Mouse (Mus musculus) megakaryocyte, embryonic 14.5 days (primary cell): ENCODE measurements at regions not wholly inside any gene's neighbourhood (a gene's known extent, or its start where the extent isn't known, plus 50 kb on each side); places are given as distances from the start of the nearest gene placed in this dataset.

Experiments used
- FLI1 ChIP-seq: IDR thresholded peaks from 2 replicates; pipeline ENCODE4 v1.6.1; 2012; ENCODE audit warnings: low read length, inconsistent platforms, mixed read lengths
- GATA1 ChIP-seq: IDR thresholded peaks from 3 replicates; pipeline ENCODE4 v1.6.1; 2012; ENCODE audit warnings: mixed read lengths, low read length, inconsistent platforms, borderline replicate concordance

GRCm38 (mm10) chr5:101445792-101446191 lies 219.0 kb downstream of the Nkx6-1 start:
- TF ChIP-seq GATA1 (no peak), FLI1 (no peak)
